Mouse (Mus musculus): ENCODE measurements around the gene 9130230L23Rik.

GRCm38 (mm10) chr5:66042651-66043340 lies 38.7 kb upstream of the 9130230L23Rik start:
- TF ChIP-seq POLR2A (IDR thresholded peaks at IDR 0.05; ENCODE audit: borderline replicate concordance, low read depth, low read length): no peak
- no peak for TF ChIP-seq CTCF (IDR thresholded peaks at IDR 0.05; ENCODE audit: low read depth, low read length)

All from bone marrow macrophage, adult 2 months (primary cell).